Mouse (Mus musculus) embryonic facial prominence, embryonic 12.5 days (tissue): ENCODE results near the gene Nacad. TPM values are rescaled to one million over a fixed set of nuclear protein-coding genes. Genes with fewer than 3 reads are reported as not detected.

ENCODE experiments used
- ATAC-seq: fragments of 200-750 bp; cut with Nextera tagmentation; 2 replicates; pipeline ENCODE4 v1.8.0; 2017; ENCODE audit not compliant: insufficient number of reproducible peaks, insufficient read depth, low FRiP score, low TSS enrichment
- H3K27ac ChIP-seq: fragments of 300-500 bp; sonication (generic); 2 replicates; pipeline ENCODE4 v1.5.1; 2016; ENCODE audit warnings: mild to moderate bottlenecking
- H3K27me3 ChIP-seq: fragments of 300-500 bp; sonication (generic); 2 replicates; pipeline ENCODE4 v1.6.1; 2016; ENCODE audit warnings: mild to moderate bottlenecking, moderate library complexity
- H3K36me3 ChIP-seq: fragments of 300-500 bp; sonication (generic); 2 replicates; pipeline ENCODE4 v1.6.1; 2016; ENCODE audit warnings: mild to moderate bottlenecking
- H3K4me1 ChIP-seq: fragments of 300-500 bp; sonication (generic); 2 replicates; pipeline ENCODE4 v1.6.1; 2016
- H3K4me2 ChIP-seq: fragments of 300-500 bp; sonication (generic); replicated peaks from 2 replicates; pipeline ENCODE4 v1.6.1; 2016; ENCODE audit warnings: mild to moderate bottlenecking, moderate library complexity
- H3K4me3 ChIP-seq: fragments of 300-500 bp; sonication (generic); 2 replicates; pipeline ENCODE4 v1.5.1; 2016; ENCODE audit warnings: mild to moderate bottlenecking
- H3K9ac ChIP-seq: fragments of 300-500 bp; sonication (generic); 2 replicates; pipeline ENCODE4 v1.6.1; 2016; ENCODE audit warnings: mild to moderate bottlenecking, moderate library complexity
- H3K9me3 ChIP-seq: fragments of 300-500 bp; sonication (generic); 2 replicates; pipeline ENCODE4 v1.6.1; 2016; ENCODE audit warnings: mild to moderate bottlenecking, moderate library complexity
- WGBS: fragments of 180-500 bp; shearing (Covaris S2); methylation state at CpG from one replicate; pipeline ENCODE4 v1.1.7; 2016; 5-methylcytosine and 5-hydroxymethylcytosine counted together
- polyA plus RNA-seq: library from polyadenylated mRNA; unstranded; fragments of >200 nt; fragmentation: Nextera tagmentation; extraction: Ambion mirVana; gene quantifications from 2 replicates; pipeline ENCODE4 v1.2.1, GENCODE M21; 2016

The Nacad gene
- polyA plus RNA-seq, 1 experiment from 2014 or later = 10.0 TPM

GRCm38 (mm10) chr11:6593406-6593805 lies 12.4 kb downstream of the Nacad start:
- H3K27me3 ChIP-seq = no peaks in the 10 kb centered on the region
- H3K4me1 ChIP-seq = peaks cover 5% of the 10 kb centered on the region
- H3K9me3 ChIP-seq = no peaks in the 10 kb centered on the region
- 75% methylated on average over 11 of the region's 11 CpGs for WGBS
- peaks cover 96% of the 10 kb centered on the region for H3K36me3 ChIP-seq
- H3K27ac ChIP-seq = no peak overlapping the region
- no peak overlapping the region for H3K9ac ChIP-seq
- no peak overlapping the region for H3K4me2 ChIP-seq
- H3K4me3 ChIP-seq = no peak overlapping the region
- no peak for ATAC-seq

- WGBS = 90% methylated on average over 10 of the region's 10 CpGs
- no peak overlapping the region for H3K4me2 ChIP-seq
- no peak overlapping the region for H3K27ac ChIP-seq
- no peak overlapping the region for H3K4me3 ChIP-seq
- no peak for ATAC-seq
- H3K9me3 ChIP-seq = no peaks in the 10 kb centered on the region
- H3K9ac ChIP-seq = no peak overlapping the region
- H3K36me3 ChIP-seq = peaks cover 92% of the 10 kb centered on the region
- no peaks in the 10 kb centered on the region for H3K4me1 ChIP-seq
- H3K27me3 ChIP-seq = no peaks in the 10 kb centered on the region
These were observed 14.7 kb downstream of the Nacad start for GRCm38 (mm10) chr11:6590933-6591675.

GRCm38 (mm10) chr11:6589838-6590237 lies 16.0 kb downstream of the Nacad start:
- no peak for ATAC-seq
- Histone ChIP-seq H3K4me3 (no peak overlapping the region), H3K27me3 (no peaks in the 10 kb centered on the region), H3K4me2 (no peak overlapping the region), H3K9ac (no peak overlapping the region), H3K9me3 (no peaks in the 10 kb centered on the region), H3K27ac (no peak overlapping the region), H3K36me3 (peaks cover 87% of the 10 kb centered on the region), H3K4me1 (no peaks in the 10 kb centered on the region)
- 92% methylated on average over 7 of the region's 7 CpGs for WGBS

GRCm38 (mm10) chr11:6588295-6588694 lies 17.6 kb downstream of the Nacad start:
- Histone ChIP-seq H3K9me3 (no peaks in the 10 kb centered on the region), H3K4me2 (no peak overlapping the region), H3K27ac (no peak overlapping the region), H3K4me3 (no peak overlapping the region), H3K9ac (no peak overlapping the region), H3K4me1 (no peaks in the 10 kb centered on the region), H3K36me3 (peaks cover 77% of the 10 kb centered on the region), H3K27me3 (no peaks in the 10 kb centered on the region)
- no peak for ATAC-seq
- WGBS = 88% methylated on average over 7 of the region's 7 CpGs

- no peak overlapping the region for H3K4me3 ChIP-seq
- 92% methylated on average over 7 of the region's 7 CpGs for WGBS
- H3K9ac ChIP-seq = no peak overlapping the region
- H3K9me3 ChIP-seq = no peaks in the 10 kb centered on the region
- ATAC-seq = no peak
- H3K4me1 ChIP-seq = no peaks in the 10 kb centered on the region
- H3K36me3 ChIP-seq = peaks cover 68% of the 10 kb centered on the region
- no peak overlapping the region for H3K4me2 ChIP-seq
- no peak overlapping the region for H3K27ac ChIP-seq
- no peaks in the 10 kb centered on the region for H3K27me3 ChIP-seq
These were observed 18.5 kb downstream of the Nacad start for GRCm38 (mm10) chr11:6587249-6587940.

- no peak overlapping the region for H3K9ac ChIP-seq
- WGBS = 86% methylated on average over 3 of the region's 3 CpGs
- H3K4me1 ChIP-seq = no peaks in the 10 kb centered on the region
- H3K27me3 ChIP-seq = no peaks in the 10 kb centered on the region
- no peak for ATAC-seq
- H3K27ac ChIP-seq = no peak overlapping the region
- H3K9me3 ChIP-seq = no peaks in the 10 kb centered on the region
- no peak overlapping the region for H3K4me2 ChIP-seq
- peaks cover 62% of the 10 kb centered on the region for H3K36me3 ChIP-seq
- no peak overlapping the region for H3K4me3 ChIP-seq
These were observed 19.2 kb downstream of the Nacad start for GRCm38 (mm10) chr11:6586660-6587059.

- H3K36me3 ChIP-seq = peaks cover 53% of the 10 kb centered on the region
- no peak for ATAC-seq
These were observed 20.1 kb downstream of the Nacad start for GRCm38 (mm10) chr11:6585748-6586147.

GRCm38 (mm10) chr11:6581560-6581959 lies 24.3 kb downstream of the Nacad start:
- H3K4me3 ChIP-seq = no peak overlapping the region
- 73% methylated on average over 2 of the region's 2 CpGs for WGBS
- H3K36me3 ChIP-seq = peaks cover 23% of the 10 kb centered on the region; the same call in 1 of the 2 replicates

More at GRCm38 (mm10) chr11:6585748-6586147, 20.1 kb downstream of the Nacad start:
- WGBS = 91% methylated on average over 8 of the region's 8 CpGs
- H3K4me1 ChIP-seq = no peaks in the 10 kb centered on the region
- no peaks in the 10 kb centered on the region for H3K9me3 ChIP-seq
- H3K4me2 ChIP-seq = no peak overlapping the region
- H3K27me3 ChIP-seq = no peaks in the 10 kb centered on the region
- H3K27ac ChIP-seq = no peak overlapping the region
- no peak overlapping the region for H3K4me3 ChIP-seq
- no peak overlapping the region for H3K9ac ChIP-seq

GRCm38 (mm10) chr11:6580065-6580750 lies 25.6 kb downstream of the Nacad start:
- 84% methylated on average over 4 of the region's 4 CpGs for WGBS
- ATAC-seq = no peak
- peaks cover 19% of the 10 kb centered on the region; the same call in 1 of the 2 replicates for H3K36me3 ChIP-seq

More at GRCm38 (mm10) chr11:6581560-6581959, 24.3 kb downstream of the Nacad start:
- Histone ChIP-seq H3K27ac (no peak overlapping the region), H3K27me3 (no peaks in the 10 kb centered on the region), H3K4me2 (no peak overlapping the region), H3K9me3 (no peaks in the 10 kb centered on the region), H3K9ac (no peak overlapping the region), H3K4me1 (no peaks in the 10 kb centered on the region)
- no peak for ATAC-seq

GRCm38 (mm10) chr11:6579361-6579760 lies 26.5 kb downstream of the Nacad start:
- no peaks in the 10 kb centered on the region for H3K27me3 ChIP-seq
- ATAC-seq = no peak
- no peak overlapping the region for H3K4me3 ChIP-seq
- no peaks in the 10 kb centered on the region for H3K4me1 ChIP-seq
- WGBS = 83% methylated on average over 7 of the region's 7 CpGs
- no peak overlapping the region for H3K9ac ChIP-seq
- H3K27ac ChIP-seq = no peak overlapping the region
- H3K36me3 ChIP-seq = peaks cover 18% of the 10 kb centered on the region; the same call in 1 of the 2 replicates
- H3K9me3 ChIP-seq = no peaks in the 10 kb centered on the region
- H3K4me2 ChIP-seq = no peak overlapping the region

More at GRCm38 (mm10) chr11:6580065-6580750, 25.6 kb downstream of the Nacad start:
- no peak overlapping the region for H3K4me3 ChIP-seq
- H3K4me1 ChIP-seq = no peaks in the 10 kb centered on the region
- H3K9me3 ChIP-seq = no peaks in the 10 kb centered on the region
- H3K4me2 ChIP-seq = no peak overlapping the region
- no peak overlapping the region for H3K27ac ChIP-seq
- no peak overlapping the region for H3K9ac ChIP-seq
- no peaks in the 10 kb centered on the region for H3K27me3 ChIP-seq

GRCm38 (mm10) chr11:6576151-6576550 lies 29.7 kb downstream of the Nacad start:
- WGBS = 90% methylated on average over 3 of the region's 3 CpGs
- no peak for ATAC-seq
- H3K36me3 ChIP-seq = peaks cover 31% of the 10 kb centered on the region
- no peaks in the 10 kb centered on the region for H3K9me3 ChIP-seq
- H3K27ac ChIP-seq = no peak overlapping the region
- no peaks in the 10 kb centered on the region for H3K4me1 ChIP-seq
- no peaks in the 10 kb centered on the region for H3K27me3 ChIP-seq
- no peak overlapping the region for H3K9ac ChIP-seq
- H3K4me3 ChIP-seq = no peak overlapping the region
- no peak overlapping the region for H3K4me2 ChIP-seq
